Mouse (Mus musculus) liver, embryonic 14.5 days (tissue): ENCODE results near the gene Magix. TPM values are rescaled to one million over a fixed set of nuclear protein-coding genes. Genes with fewer than 3 reads are reported as not detected.
A peak's percentile ranks its signal among the peaks of the same experiment; 100 is the strongest.
"Not testable (repeated sequence)": the region's sequence is repeated elsewhere in the genome, so short reads cannot be mapped to it uniquely, and the experiment has no call there.

Experiments used
- ATAC-seq: fragments of 200-750 bp; cut with Nextera tagmentation; 2 replicates; pipeline ENCODE4 v1.8.0; 2017; ENCODE audit warnings: moderate number of reproducible peaks, mild to moderate bottlenecking, moderate library complexity; ENCODE audit not compliant: insufficient read depth
- DNase-seq, 3 experiments: peaks; one replicate each; pipeline ENCODE4 v3.0.0-alpha.2; 2012 to 2013; ENCODE audit warnings: low read depth in 3 of 3, low spot score in 3 of 3
- H3K27ac ChIP-seq: fragments of 300-500 bp; sonication (generic); 2 replicates; pipeline ENCODE4 v1.5.1; 2014; ENCODE audit warnings: moderate library complexity, mild to moderate bottlenecking, control low read depth, inconsistent platforms
- H3K27me3 ChIP-seq: fragments of 300-500 bp; sonication (generic); 2 replicates; pipeline ENCODE4 v1.6.1; 2014; ENCODE audit warnings: mild to moderate bottlenecking, low read length, moderate library complexity; ENCODE audit not compliant: control insufficient read depth, insufficient read depth
- H3K36me3 ChIP-seq: fragments of 300-500 bp; sonication (generic); replicated peaks from 2 replicates; pipeline ENCODE4 v1.6.1; 2014; ENCODE audit warnings: low read depth; ENCODE audit not compliant: control insufficient read depth, insufficient read depth
- H3K4me1 ChIP-seq, 2 experiments: fragments of 200-500 bp in 1 of 2; fragments of 300-500 bp in 1 of 2; sonication (generic) in 1 of 2; replicated peaks; 2 replicates each; pipeline ENCODE4 v1.6.1; 2012 to 2014; ENCODE audit warnings: antibody characterized with exemption in 1 of 2, inconsistent platforms in 1 of 2, low read length in 1 of 2; ENCODE audit not compliant: control insufficient read depth in 2 of 2, insufficient read depth in 2 of 2
- H3K4me2 ChIP-seq: fragments of 300-500 bp; sonication (generic); 2 replicates; pipeline ENCODE4 v1.6.1; 2014; ENCODE audit warnings: low read depth, mild to moderate bottlenecking, control low read depth, moderate library complexity
- H3K4me3 ChIP-seq, 2 experiments: fragments of 200-500 bp in 1 of 2; fragments of 300-500 bp in 1 of 2; sonication (generic) in 1 of 2; 2 replicates each; pipeline ENCODE4 v1.5.1; 2012 to 2014; ENCODE audit warnings: low read depth in 2 of 2, low read length in 2 of 2, mild to moderate bottlenecking in 2 of 2, control low read depth in 1 of 2, inconsistent platforms in 1 of 2, moderate library complexity in 1 of 2; ENCODE audit not compliant: insufficient read depth in 1 of 2
- H3K9ac ChIP-seq: fragments of 300-500 bp; sonication (generic); replicated peaks from 2 replicates; pipeline ENCODE4 v1.6.1; 2014; ENCODE audit warnings: mild to moderate bottlenecking, control low read depth, moderate library complexity
- H3K9me3 ChIP-seq: fragments of 300-500 bp; sonication (generic); 2 replicates; pipeline ENCODE4 v1.6.1; 2016; ENCODE audit warnings: low read length, mixed read lengths; ENCODE audit not compliant: control insufficient read depth
- CTCF ChIP-seq: IDR thresholded peaks from 2 replicates; pipeline ENCODE4 v1.5.1; 2016; ENCODE audit warnings: antibody characterized with exemption, low read depth, control low read depth
- EP300 ChIP-seq: IDR thresholded peaks from 2 replicates; pipeline ENCODE4 v1.6.1; 2016; ENCODE audit warnings: antibody characterized with exemption, low read depth
- WGBS: fragments of 180-500 bp; shearing (Covaris S2); extraction: QIAGEN DNeasy Blood & Tissue Kit; methylation state at CpG from one replicate; pipeline ENCODE4 v1.1.7; 2014; ENCODE audit not compliant: insufficient replicate concordance; 5-methylcytosine and 5-hydroxymethylcytosine counted together
- polyA plus RNA-seq, 2 experiments: library from polyadenylated mRNA; depleted of rRNA in 1 of 2; stranded (reverse) in 1 of 2; unstranded in 1 of 2; fragments of >200 nt; fragmentation: Nextera tagmentation in 1 of 2; extraction: Ambion mirVana in 1 of 2; gene quantifications; 2 replicates each; pipeline versions ENCODE4 v1.2.1 to v1.2.3; 2012 to 2014

Magix gene
- polyA plus RNA-seq, 2 experiments: 0.04 TPM; not detected in 1

DNA sequence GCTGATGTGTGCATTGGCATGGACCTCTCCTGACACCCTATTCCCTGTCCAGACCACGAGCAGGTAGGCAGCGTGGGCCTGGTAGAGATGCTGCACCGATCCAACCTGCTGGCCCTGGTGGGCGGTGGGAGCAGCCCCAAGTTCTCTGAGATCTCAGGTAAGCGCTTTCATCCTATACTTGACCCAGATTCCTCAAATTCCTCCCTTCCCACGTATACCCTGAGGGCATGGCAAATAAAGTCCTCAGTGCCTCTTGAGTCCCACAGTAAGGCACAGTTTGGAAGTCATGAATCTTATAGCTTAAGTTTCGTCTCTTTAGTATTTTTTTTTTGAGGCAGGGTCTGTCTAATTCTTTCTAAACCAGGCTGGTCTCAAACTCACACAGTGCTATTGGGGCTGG lies 43.1 kb upstream of the Magix start:
- H3K27ac ChIP-seq: no peak overlapping the region
- H3K36me3 ChIP-seq: no peaks in the 10 kb centered on the region
- TF ChIP-seq EP300 (no peak), CTCF (no peak)
- H3K9me3 ChIP-seq: no peaks in the 10 kb centered on the region
- H3K9ac ChIP-seq: no peak overlapping the region
- peaks cover 0 to 8% of the 10 kb centered on the region in 2 experiments; a peak in 1 of 4 replicates for H3K4me1 ChIP-seq
- H3K27me3 ChIP-seq: no peaks in the 10 kb centered on the region
- no peak overlapping the region for H3K4me3 ChIP-seq
- WGBS: 76% methylated on average over 7 of the region's 7 CpGs
- DNase-seq (no peak), ATAC-seq (no peak)
- H3K4me2 ChIP-seq: no peak overlapping the region

DNA sequence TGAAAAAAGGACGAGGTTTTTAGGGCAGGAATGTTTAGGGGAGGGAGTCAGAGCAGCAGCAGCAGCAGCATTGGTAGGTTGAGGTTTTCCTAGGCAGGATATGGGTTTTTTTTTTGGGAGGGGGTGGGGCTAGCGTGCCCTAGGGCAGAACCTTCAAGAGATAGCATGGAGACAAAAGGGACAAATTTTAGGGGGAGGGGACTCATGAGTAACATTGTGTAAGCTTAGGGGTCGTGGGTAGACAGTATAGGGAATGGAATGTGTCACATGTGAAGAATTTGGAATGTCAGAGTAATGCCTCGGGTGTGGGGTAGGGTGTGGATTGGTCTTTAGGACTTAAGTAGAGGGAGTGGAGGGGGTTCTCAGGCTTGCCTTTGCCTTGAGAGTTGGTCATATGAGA lies 41.6 kb upstream of the Magix start:
- TF ChIP-seq CTCF (no peak), EP300 (no peak)
- peak overlapping the region; percentile 74; the same call in 1 of the 2 replicates for H3K27ac ChIP-seq

DNA sequence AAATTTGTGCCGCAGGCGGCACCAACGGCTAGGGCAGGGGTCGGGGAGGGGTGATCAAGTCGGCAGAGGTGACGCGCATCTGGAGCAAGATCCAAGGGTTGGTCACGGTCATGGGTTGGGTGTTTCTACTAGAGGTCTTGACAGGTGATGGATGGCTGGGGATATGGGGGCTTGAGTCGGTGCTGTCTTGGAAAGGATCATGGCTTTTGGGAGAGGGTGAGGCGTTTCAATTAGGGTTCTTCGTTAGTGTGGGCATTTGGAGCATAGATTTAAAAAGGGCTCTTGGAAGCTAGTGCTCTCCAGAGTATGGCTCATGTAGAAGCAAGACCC lies 41.2 kb upstream of the Magix start:
- peak; percentile 33; the same call in 1 of the 2 replicates for ATAC-seq
- 10% methylated on average over 11 of the region's 11 CpGs for WGBS

More for the DNA sequence above, 41.6 kb upstream of the Magix start:
- WGBS: 13% methylated on average over 4 of the region's 4 CpGs
- DNase-seq (no peak), ATAC-seq (no peak)
- peak overlapping the region; percentile 76 for H3K9ac ChIP-seq
- peak overlapping the region; percentile 73 for H3K4me2 ChIP-seq
- no peaks in the 10 kb centered on the region for H3K9me3 ChIP-seq
- H3K4me1 ChIP-seq: peaks cover 0 to 6% of the 10 kb centered on the region in 2 experiments; a peak in 1 of 4 replicates
- H3K4me3 ChIP-seq: peak overlapping the region; percentile 65 to 98
- H3K27me3 ChIP-seq: no peaks in the 10 kb centered on the region
- no peaks in the 10 kb centered on the region for H3K36me3 ChIP-seq

DNA sequence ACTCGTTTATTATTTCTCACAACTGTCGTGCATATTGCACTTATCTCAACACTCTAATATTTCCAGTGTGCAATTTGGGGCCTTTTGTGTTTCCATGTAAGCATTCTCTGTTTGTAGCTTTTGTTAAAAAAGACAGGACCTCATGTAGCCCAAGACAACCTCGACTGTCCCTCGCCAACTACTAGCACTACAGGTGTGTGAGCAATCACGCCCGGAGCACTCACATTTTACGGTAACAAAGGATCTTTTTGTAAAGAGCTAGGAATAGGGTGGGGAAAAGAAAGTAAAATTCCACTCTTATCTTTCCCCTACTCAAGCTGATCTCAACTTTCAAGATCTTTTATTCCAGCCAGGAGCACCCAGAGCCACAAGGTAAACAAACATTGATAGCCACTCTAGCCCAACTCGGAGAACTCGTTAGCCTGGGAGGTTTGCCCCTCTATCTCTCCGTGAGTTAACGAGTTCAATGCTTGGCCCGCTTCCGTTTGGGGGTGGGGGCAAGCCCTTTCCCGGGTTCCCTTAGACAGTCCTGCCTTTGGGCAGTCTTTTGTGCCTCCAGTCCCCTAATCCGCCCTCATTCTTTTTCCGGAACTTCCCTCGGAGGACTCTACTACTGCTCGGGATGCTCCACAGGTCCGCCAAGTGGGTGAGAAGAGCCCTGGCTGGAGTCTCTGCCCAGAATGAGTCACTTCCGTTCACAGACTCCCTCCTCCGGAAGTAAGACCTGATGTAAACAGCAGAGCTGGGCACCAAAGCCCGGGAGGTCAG lies 40.6 kb upstream of the Magix start, which contains the start of gene Gm45208:
Gene Gm45208 (plus strand): TSS at position 732 of the 768 bp plus-strand sequence.
- peak; percentile 64 to 72 (median 65) for DNase-seq
- TF ChIP-seq EP300 (no peak), CTCF (no peak)
- peak; percentile 91 for ATAC-seq

More for the DNA sequence above, 41.2 kb upstream of the Magix start:
- Histone ChIP-seq H3K4me1 (peaks cover 0 to 6% of the 10 kb centered on the region in 2 experiments; a peak in 1 of 4 replicates), H3K4me2 (peak overlapping the region; percentile 73), H3K27me3 (no peaks in the 10 kb centered on the region), H3K27ac (peak overlapping the region; percentile 74), H3K36me3 (no peaks in the 10 kb centered on the region), H3K9me3 (no peaks in the 10 kb centered on the region), H3K4me3 (peak overlapping the region; percentile 65 to 98), H3K9ac (peak overlapping the region; percentile 76)
- TF ChIP-seq CTCF (no peak), EP300 (no peak)
- no peak for DNase-seq

DNA sequence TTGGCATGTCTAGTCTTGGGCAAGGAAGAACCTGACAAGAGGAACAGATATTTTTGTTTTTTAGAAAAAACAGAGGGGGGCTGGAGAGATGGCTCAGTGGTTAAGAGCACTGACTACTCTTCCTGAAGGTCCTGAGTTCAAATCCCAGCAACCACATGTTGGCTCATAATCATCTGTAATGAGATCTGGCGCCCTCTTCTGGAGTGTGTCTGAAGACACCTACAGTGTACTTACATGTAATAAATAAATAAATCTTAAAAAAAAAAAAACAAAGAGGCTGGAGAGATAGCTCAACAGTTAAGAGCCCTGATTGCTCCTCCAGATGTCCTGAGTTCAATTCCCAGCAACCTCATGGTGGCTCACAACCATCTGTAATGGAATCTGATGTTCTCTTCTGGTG lies 35.0 kb upstream of the Magix start:
- H3K4me1 ChIP-seq, H3K36me3 ChIP-seq, H3K27ac ChIP-seq, ATAC-seq, H3K27me3 ChIP-seq, H3K4me2 ChIP-seq, H3K9me3 ChIP-seq, DNase-seq, H3K9ac ChIP-seq, H3K4me3 ChIP-seq: not testable (repeated sequence)
- 5% methylated on average over 1 of the region's 1 CpGs for WGBS

More for the DNA sequence above, 40.6 kb upstream of the Magix start, which contains the start of gene Gm45208:
- WGBS: 12% methylated on average over 22 of the region's 22 CpGs
- Histone ChIP-seq H3K4me2 (peak within 1 kb of the TSS; percentile 73), H3K36me3 (no peaks in the 10 kb centered on the region), H3K4me3 (peak within 1 kb of the TSS; percentile 65 to 98), H3K9me3 (no peaks in the 10 kb centered on the region), H3K4me1 (peaks cover 0 to 6% of the 10 kb centered on the region in 2 experiments; a peak in 1 of 4 replicates), H3K9ac (peak within 1 kb of the TSS; percentile 76), H3K27me3 (no peaks in the 10 kb centered on the region), H3K27ac (peak within 1 kb of the TSS; percentile 74)

DNA sequence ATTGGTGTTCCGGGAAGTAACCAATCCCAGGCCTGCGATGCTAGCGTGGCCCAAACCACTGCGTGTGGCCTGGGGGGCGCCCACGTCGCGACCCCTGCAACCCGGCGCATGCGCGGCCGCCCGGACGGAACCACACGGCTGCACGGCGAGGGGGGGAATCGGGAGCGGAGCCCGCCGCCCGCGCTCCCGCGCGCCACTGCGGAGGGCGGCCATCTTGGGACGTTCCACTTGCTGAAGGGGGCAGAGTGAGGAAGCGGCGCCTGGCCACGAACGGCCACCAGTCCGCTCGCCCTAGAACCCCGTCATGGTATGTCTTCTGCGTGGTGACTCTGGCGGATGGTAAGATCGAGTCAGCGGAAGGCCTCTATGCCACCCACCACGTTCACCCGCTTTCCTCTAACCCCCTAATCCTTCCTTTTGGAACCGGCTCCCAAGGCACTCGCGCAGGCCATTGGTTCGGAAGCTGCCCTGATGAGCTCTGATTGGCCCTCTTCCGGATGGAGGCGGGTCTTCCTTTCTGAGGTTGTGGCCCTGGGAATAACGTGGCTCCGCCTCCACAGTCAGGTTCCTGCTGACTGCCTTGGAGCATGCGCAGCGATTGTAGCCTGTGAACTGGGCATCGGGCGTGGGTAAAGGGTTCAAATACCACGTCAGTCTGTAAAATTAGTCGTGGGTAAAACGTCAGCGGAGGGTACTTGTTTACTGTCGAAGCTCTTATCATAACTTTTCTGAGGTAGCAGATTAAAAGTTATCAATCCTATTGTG lies 33.3 kb upstream of the Magix start, which contains the start of gene Wdr45:
Gene Wdr45 (plus strand): TSS at position 199 of the 765 bp plus-strand sequence.
- Histone ChIP-seq H3K4me3 (peak within 1 kb of the TSS; percentile 54 to 64), H3K9ac (peak within 1 kb of the TSS; percentile 55), H3K4me2 (peak within 1 kb of the TSS; percentile 68)
- 5% methylated on average over 35 of the region's 60 CpGs for WGBS
- ATAC-seq: peak; percentile 95
- not testable (repeated sequence) for H3K27me3 ChIP-seq, H3K36me3 ChIP-seq, H3K9me3 ChIP-seq, H3K27ac ChIP-seq, H3K4me1 ChIP-seq
- DNase-seq: peak; percentile 91 to 92 (median 91)

DNA sequence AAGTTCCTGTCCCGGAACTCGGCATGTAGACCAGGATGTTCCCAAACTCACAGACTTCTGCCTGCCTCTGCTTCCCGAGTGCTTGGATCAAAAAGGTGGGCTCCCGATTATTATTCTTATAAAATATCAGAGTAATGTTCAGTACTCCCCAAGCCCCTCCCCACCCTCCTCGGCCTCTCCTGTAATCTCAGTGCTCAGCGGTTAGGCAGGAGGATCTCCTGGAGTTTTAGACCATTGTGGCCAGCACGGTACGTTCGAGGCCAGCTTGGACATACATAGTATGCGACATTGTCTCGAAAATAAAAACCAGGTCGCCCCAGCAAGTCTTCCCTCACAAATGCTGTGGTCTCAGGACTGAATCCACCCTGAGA lies 32.7 kb upstream of the Magix start:
- H3K36me3 ChIP-seq, H3K4me1 ChIP-seq, H3K27me3 ChIP-seq, DNase-seq, H3K27ac ChIP-seq, H3K9me3 ChIP-seq: not testable (repeated sequence)
- Histone ChIP-seq H3K4me2 (peak overlapping the region; percentile 68), H3K4me3 (peak overlapping the region; percentile 54 to 64), H3K9ac (peak overlapping the region; percentile 55)
- 10% methylated on average over 5 of the region's 12 CpGs for WGBS
- ATAC-seq: peak; percentile 16
